Mouse (Mus musculus) CH12.LX (cell line): ENCODE results near the gene Pate2.

Source experiments
- CHD1 ChIP-seq: IDR thresholded peaks from 2 replicates; pipeline ENCODE4 v1.6.1; 2012; ENCODE audit warnings: low read depth, low read length, improper control_type of control experiment, inconsistent platforms
- CTCF ChIP-seq, 2 experiments: IDR thresholded peaks in 1 of 2; conservative IDR thresholded peaks in 1 of 2; 2 replicates each; pipeline ENCODE4 v1.5.1; 2011 to 2012; ENCODE audit warnings: low read depth in 2 of 2, low read length in 2 of 2, improper control_type of control experiment in 1 of 2, inconsistent platforms in 1 of 2, mild to moderate bottlenecking in 1 of 2, moderate library complexity in 1 of 2
- ELF1 ChIP-seq: IDR thresholded peaks from 2 replicates; pipeline ENCODE4 v1.6.1; 2014; ENCODE audit warnings: low read depth, mild to moderate bottlenecking, inconsistent platforms, low read length, improper control_type of control experiment
- EP300 ChIP-seq: IDR thresholded peaks from 2 replicates; pipeline ENCODE4 v1.6.1; 2011; ENCODE audit warnings: low read length, improper control_type of control experiment
- MAFK ChIP-seq: IDR thresholded peaks from 2 replicates; pipeline ENCODE4 v1.6.1; 2011; ENCODE audit warnings: low read length, improper control_type of control experiment; ENCODE audit not compliant: insufficient replicate concordance
- MAZ ChIP-seq: IDR thresholded peaks from 2 replicates; pipeline ENCODE4 v1.6.1; 2012; ENCODE audit warnings: low read depth, mild to moderate bottlenecking, inconsistent platforms, low read length, improper control_type of control experiment, moderate library complexity
- NRF1 ChIP-seq: IDR thresholded peaks from 2 replicates; pipeline ENCODE4 v1.6.1; 2014; ENCODE audit warnings: low read depth, mild to moderate bottlenecking, inconsistent platforms, low read length, improper control_type of control experiment, moderate library complexity
- POLR2A ChIP-seq: IDR thresholded peaks from 2 replicates; pipeline ENCODE4 v1.6.1; 2011; ENCODE audit warnings: low read depth, mild to moderate bottlenecking, improper control_type of control experiment, low read length
- POLR2AphosphoS2 ChIP-seq: IDR thresholded peaks from 2 replicates; pipeline ENCODE4 v1.6.1; 2011; ENCODE audit warnings: low read depth, low read length, improper control_type of control experiment
- RAD21 ChIP-seq: IDR thresholded peaks from 2 replicates; pipeline ENCODE4 v1.6.1; 2011; ENCODE audit warnings: low read depth, mild to moderate bottlenecking, low read length, improper control_type of control experiment, moderate library complexity
- USF1 ChIP-seq: IDR thresholded peaks from 2 replicates; pipeline ENCODE4 v1.6.1; 2014; ENCODE audit warnings: low read depth, mild to moderate bottlenecking, inconsistent platforms, low read length, improper control_type of control experiment
- ZC3H11A ChIP-seq: IDR thresholded peaks from 2 replicates; pipeline ENCODE4 v1.6.1; 2012; ENCODE audit warnings: low read depth, mild to moderate bottlenecking, inconsistent platforms, low read length, improper control_type of control experiment
- ZMIZ1 ChIP-seq: IDR thresholded peaks from 2 replicates; pipeline ENCODE4 v1.6.1; 2012; ENCODE audit warnings: low read depth, mild to moderate bottlenecking, inconsistent platforms, low read length, improper control_type of control experiment
- ZNF384 ChIP-seq: IDR thresholded peaks from 2 replicates; pipeline ENCODE4 v1.6.1; 2012; ENCODE audit warnings: low read depth, low read length, improper control_type of control experiment, inconsistent platforms

DNA sequence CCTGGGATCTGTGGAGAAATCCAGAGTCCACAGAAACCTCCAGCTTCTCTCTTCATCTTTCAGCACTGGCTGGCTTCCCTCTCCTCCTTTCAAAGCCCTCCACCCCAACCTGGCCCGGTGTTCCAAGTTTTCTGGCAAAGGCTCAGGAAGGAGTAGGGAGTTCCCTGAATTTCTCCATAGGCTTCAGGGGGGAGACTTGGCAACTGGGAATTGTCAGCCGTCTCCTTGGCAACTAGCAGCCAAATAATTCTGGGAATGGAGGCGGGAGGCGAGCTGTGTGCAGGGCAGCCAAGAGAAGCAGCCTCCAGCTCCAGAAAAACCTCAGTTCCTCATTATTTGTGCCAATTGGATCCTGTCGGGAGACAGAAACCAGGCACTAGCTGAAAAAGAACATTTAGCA is 46.5 kb upstream of the Pate2 start:
- TF ChIP-seq POLR2A (no peak), CTCF (conservative IDR thresholded peaks at IDR 0.05 in 1 of 2, IDR thresholded peaks at IDR 0.05 in 1 of 2; ENCODE audit: low read depth in 2 of 2, low read length in 2 of 2) (no peak), ELF1 (no peak), ZNF384 (no peak), EP300 (no peak), ZC3H11A (no peak), RAD21 (no peak), CHD1 (no peak), NRF1 (no peak), POLR2AphosphoS2 (no peak), MAFK (no peak), USF1 (no peak), MAZ (no peak), ZMIZ1 (no peak)
